Mouse (Mus musculus): ENCODE results near the gene Acot7.

GRCm38 (mm10) chr4:152173041-152173440, 4.9 kb upstream of the Acot7 start:
- TF ChIP-seq TAL1 (IDR thresholded peaks at IDR 0.05; ENCODE audit: low read length), result no peak
- no peak for TF ChIP-seq GATA1 (IDR thresholded peaks at IDR 0.05; ENCODE audit: low read length)
